Mouse (Mus musculus) cerebellum, adult (tissue): ENCODE results near the gene Slit2.

Source experiments
- ATAC-seq: cut with Nextera tagmentation; 2 replicates; pipeline ENCODE4 v1.9.2; 2017; ENCODE audit warnings: mild to moderate bottlenecking, moderate library complexity, mixed read lengths; ENCODE audit not compliant: insufficient number of reproducible peaks, low FRiP score, low TSS enrichment

Slit2 gene

GRCm38 (mm10) chr5:47982941-47983701, at the start of gene Slit2:
TSS of gene Slit2 (plus strand) at chr5:47983138.
- ATAC-seq: no peak

- ATAC-seq: no peak
These were observed 44.2 kb upstream of the Slit2 start for GRCm38 (mm10) chr5:47938586-47939372.

DNA sequence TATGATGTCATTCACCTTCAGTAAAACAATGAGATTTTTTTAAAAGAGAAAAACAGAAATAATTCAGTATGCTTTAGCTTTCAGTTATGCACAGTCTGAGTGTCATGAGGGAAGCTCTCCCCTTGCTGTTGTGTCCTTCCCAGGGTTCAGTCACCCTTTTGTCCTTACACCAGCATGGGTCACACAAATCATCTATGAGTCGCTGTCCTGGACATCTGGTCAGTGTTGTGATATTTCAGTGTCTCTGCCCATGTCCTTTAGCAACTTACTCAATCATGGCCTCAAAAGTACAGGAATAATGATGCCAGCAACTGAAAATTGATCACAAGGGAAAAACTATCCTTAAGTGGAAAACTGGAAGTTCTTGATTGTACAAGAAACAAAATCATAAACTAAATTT, 26.5 kb upstream of the Slit2 start:
- ATAC-seq: no peak

DNA sequence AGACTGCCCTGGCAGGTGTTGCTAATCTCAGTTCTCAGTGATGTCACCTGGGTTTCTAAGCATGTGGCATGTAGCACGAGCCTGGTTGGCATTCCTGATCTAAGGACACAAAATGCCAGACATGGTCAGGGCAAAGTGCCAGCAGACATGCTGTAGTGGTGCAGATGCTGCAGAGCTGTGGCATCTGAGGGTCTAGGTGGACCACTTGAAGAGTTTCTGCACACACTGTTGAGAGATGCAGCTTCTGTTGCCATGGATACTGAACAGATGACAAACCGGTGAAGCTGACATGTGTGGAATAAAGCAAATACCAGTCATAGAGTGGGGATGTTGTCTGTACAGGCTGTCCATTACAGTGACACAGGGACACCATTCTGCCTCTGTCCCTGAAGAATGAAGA, 7.1 kb upstream of the Slit2 start:
- no peak for ATAC-seq

DNA sequence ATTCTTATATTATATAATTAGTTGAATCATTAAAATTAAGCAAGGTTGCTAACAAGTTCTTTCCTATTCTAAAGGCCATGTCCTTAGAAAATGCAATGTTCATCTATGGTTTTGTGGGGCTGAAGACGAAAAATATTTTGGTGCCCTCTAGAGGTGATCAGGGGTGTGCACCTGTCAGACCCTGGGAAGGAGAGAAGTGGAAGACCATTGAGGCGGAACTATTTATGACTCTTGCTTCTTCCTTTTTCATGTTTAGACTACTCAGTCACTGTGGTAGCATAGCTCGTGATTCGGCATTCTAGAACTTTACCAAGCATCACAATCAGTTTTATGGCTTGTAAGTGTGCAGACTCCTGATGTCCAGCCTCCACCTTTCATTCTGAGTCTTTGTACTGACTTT, 3.6 kb upstream of the Slit2 start:
- ATAC-seq: no peak

DNA sequence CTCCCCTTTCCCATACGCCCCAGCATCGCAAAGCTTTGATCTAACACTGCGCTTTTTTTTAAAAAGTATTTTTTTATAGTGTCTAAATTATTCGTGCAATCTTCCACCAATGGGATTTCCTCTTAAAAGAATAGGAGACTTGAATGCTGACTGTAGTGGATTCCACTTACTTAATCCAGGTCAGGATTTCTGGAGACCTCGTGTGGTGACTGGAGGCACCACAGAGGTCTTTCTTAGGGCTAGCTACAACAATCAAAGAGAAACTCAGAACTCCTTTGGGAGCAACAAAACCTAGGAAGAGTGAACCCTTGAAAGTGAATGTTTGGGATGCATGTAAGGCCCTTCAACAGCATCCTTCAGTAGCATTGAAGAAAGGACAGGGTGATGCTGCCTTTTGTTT, 2.5 kb upstream of the Slit2 start:
- no peak for ATAC-seq

GRCm38 (mm10) chr5:47981951-47982350, 987 bp upstream of the Slit2 start:
- no peak for ATAC-seq

DNA sequence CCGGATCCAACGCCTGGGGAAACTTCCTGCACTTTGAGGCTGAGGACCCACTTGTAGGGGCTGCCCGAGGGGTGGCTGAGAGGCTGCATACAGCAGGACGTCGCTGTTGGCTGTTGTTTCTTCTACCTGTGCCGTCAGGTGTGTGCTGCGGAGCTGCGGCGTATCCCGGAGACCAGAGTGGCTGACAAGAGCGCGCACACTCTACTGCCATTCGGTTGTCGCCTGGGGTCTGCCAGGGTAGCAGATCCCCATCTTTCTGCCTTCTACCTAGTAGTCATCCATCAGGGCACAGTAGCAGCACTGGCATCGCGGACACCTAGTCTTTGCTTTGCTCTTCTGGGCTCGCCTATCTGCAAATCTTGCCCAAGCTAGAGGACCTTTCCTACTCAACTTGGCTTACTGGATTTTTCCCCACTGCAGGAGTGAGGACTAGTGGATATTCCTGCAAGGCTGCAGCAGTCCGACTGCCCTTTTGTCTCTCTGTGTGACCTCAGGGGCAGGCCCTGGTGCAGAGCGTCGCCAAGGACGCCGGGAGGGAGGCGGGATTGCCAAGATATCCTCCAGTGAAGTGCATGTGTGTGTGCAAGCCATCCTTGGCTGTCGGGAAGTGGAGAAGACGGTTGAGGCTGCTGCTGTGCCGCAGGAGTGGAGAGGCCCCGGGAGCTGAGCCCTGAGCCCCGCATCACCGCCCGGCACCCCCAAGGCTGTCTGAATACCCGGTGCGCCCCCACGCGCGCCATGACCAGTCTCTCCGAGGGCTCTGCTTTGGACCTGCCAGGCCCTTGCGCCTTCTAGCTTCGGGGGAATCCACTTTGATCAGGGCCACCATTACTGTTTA, 1.0 kb downstream of the Slit2 start:
- no peak for ATAC-seq

GRCm38 (mm10) chr5:47984584-47985197, 1.8 kb downstream of the Slit2 start:
- no peak for ATAC-seq

DNA sequence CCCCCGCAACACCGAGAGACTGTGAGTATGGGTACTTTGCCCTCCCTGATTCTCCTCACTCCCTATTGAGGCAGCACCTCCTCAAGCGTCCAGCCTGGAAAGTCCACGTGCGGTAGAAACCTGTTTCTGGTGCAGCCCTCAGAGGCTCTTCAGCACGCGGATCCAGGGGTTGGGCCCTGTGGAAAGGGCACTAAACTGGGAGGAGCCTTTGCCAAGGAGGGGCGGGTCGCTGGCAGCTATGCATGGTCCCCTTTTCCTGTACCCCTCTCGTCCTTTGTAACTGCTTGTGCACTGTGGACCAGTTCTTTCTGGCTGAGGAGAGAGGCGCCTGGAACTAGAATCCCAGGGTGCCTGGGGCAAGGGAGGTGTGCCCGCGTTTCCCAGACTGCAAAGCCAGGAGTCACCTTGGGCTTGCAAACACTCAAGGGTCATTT, 2.3 kb downstream of the Slit2 start:
- no peak for ATAC-seq

DNA sequence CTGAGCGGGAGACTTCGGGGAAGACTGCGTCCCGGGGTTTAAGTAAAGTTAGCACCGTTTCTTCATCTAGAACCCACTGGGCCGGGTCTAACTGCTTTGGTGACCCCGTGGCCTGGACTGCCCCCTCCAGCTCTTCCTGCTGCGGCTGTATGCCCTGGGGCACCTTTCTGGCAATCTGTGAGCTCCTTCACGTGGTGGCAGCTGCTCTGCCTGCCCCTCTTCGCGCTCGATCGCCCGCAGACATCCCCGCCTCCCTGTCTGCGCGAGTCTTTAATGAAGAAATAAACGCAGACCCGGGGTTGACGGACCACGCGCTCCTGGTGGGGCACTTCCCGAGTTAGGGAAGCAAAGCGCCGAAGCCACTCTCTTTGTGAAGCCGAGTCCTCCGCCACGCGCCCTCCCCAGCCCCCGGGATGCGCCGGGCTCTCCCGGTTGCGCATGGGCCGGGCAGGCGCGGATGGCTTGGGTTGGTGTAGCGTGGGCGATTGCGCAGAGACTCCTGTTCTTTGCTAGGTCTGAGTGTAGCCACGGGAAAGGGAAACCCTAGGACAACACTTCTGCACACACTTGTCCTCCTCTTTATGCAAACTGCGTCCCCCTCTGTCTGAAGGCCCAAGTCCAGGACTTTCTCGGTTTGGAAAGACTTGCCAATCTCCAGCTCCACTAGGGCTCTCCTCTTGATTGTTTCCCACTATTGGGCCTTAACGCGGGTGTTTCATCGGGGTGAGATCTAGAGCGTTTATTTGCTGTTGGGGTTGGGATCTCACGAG, 3.1 kb downstream of the Slit2 start:
- ATAC-seq: no peak

DNA sequence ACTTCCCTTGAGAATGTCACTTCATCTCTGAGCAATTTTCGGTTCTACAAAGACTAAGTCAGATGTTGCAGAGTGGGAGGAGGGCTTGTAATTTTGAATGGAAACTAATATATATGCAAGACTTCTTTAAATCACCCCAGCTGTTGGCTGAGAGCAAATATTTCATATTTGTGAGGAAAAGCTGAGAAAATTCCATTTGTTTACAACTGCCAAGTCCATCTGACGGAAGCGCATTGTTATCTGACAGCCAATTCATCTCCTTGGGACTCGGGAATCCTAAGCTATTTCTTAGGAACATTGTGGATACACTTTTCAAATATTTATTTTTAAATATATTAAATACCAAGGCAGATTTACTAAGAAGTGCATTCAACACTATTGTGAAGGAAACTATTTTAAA, 8.0 kb downstream of the Slit2 start:
- ATAC-seq: no peak

DNA sequence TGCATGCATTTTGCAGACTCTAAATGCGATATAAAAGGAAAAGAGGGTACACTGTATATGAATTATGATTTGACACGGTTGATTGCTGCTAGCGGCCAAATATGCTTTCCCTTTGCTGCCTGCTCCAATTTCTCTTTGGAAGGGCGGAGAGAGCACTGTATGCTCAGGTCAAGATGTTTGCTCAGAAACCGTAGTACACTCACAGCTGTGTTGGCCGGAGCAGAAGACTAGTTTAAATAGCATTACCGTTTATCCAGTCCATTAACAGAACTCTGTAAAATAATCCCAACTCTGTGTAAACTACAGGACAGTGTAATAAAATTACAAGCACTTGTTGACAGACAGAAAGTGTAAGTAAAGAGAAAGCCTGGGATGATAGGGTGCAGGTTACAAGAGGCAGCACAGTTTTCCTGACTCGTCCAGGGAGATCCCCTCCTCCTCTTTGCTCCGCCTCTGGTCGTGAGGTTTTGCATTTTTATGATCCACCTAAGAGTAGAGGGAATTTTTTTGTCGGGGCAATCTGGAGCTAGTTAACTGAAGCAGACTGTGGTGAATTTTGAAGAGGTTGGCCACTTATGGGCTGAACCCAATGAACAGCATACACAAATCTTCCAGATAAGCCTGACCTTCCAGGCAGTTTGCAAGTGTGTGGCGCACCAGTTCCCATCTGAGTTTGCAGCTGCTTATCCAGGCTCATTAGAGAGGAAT, 20.9 kb downstream of the Slit2 start:
- no peak for ATAC-seq

DNA sequence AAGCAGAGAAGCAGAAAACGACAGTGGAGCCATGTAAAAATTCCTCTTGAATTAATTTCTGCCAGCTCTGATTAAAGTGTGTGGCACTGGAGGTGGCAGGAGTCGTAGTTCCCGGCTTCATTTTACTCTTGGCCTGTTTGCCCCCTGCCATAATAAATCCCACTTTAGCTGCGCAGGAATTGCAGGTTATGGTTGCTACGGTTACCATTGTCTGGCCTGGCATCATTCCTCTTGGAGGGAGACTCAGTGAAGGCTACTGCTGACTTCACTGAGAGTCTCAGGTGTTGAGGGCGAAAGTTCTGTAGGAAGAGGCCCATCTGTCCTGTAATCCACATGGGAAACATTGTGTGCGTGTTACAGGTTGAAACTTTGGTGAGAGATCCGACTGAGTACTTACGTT, 22.6 kb downstream of the Slit2 start:
- no peak for ATAC-seq

GRCm38 (mm10) chr5:48006059-48006458, 23.1 kb downstream of the Slit2 start:
- ATAC-seq: no peak

DNA sequence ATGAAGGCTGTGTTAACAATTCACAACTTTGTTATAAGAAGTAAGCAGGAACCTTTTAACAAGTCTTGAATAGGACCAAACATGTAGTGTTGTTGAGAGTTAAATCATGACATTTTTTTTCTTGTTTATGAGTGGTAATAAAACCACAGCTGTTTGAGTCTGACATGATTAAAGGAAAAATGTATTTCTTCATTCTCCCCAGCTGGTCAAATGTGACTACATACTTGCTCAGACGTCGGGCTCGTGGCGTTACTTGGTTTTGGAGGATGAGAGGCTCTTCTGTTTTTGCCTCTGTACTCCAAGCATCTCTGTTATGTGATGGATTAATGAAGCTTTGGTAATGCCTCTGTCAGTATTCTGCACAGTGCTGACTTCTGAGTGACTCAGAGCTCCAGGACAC, 40.5 kb downstream of the Slit2 start:
- ATAC-seq: no peak

DNA sequence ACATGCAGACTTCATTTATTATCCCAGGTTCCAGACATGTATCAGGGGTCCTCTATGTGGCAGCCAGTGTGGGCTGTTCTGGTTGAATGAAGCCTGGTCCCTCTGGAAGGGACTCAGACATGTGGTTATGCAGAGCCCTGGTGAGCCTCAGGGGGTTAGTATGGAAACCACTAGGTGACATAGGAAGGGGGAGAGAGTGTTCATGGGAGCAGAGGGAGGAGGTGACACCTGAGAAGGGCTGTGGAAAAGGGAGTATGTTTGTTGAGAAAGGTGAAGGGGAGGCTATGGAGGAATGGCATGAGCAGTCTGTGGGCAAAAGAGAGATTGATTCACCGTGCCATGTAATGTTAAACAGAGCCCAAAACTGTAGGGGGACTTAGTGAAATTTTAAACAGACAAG, 51.9 kb downstream of the Slit2 start:
- no peak for ATAC-seq

DNA sequence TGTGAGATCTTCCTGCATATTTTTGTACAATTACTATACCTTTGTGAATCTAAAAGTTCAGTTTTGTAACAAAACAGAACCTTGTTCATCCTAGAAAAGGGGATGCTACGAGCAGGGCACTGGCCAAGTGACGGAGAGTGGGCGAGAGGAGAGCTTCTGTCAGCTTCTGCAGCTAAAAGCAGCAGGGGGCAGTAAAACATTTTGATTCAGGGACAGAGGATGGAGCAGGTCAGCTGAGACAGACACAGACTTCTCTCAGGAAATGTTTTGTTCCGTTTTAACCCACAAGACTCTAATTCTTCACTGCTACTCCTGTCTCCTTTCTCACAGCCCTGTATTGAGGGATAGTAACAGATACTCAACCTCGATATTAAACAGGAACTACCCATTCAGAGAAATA, 55.1 kb downstream of the Slit2 start:
- no peak for ATAC-seq
